Mouse (Mus musculus): ENCODE results near the gene Fcrla. TPM values are rescaled to one million over a fixed set of nuclear protein-coding genes. Genes with fewer than 3 reads are reported as not detected.

The Fcrla gene
- polyA plus RNA-seq, 1 experiment from 2014 or later: not detected

DNA sequence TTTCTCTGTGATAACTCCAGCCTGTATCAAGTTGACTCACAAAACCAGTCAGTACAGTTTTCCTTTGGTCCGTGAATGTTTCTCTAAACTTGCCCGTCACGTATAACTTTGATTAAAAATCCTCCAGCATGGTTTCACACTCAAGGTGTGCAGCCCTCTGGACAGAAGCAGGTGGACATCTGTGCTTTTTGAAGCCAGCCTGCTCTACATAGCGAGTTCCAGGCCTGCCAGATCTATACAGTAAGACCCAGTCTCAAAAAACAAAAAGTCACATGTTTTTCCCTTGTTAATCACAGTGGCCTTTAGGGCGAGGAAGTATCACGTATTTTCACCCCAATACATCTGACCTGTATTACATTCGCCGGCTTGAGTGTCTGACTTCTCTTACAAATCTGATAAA lies 43.0 kb downstream of the Fcrla start:
- H3K4me1 ChIP-seq (ENCODE audit: control insufficient read depth, insufficient read depth, low read length): peaks cover 5% of the 10 kb centered on the region; the same call in 1 of the 2 replicates
- H3K4me2 ChIP-seq: peak overlapping the region; percentile 56
- H3K4me3 ChIP-seq (ENCODE audit: low read depth, low read length): peak overlapping the region; percentile 93
- H3K36me3 ChIP-seq (ENCODE audit: control insufficient read depth, insufficient read depth, low read length): peaks cover under 1% of the 10 kb centered on the region; the same call in 1 of the 2 replicates
- DNase-seq (ENCODE audit: low spot score, missing footprints) (peak; percentile 84), ATAC-seq (ENCODE audit: low FRiP score) (no peak)
- WGBS: 37% methylated on average over 8 of the region's 8 CpGs
- no peak overlapping the region for H3K27ac ChIP-seq (ENCODE audit: low read depth, low read length)
- H3K9ac ChIP-seq (ENCODE audit: low read length): peak overlapping the region; percentile 90
- no peaks in the 10 kb centered on the region for H3K9me3 ChIP-seq (ENCODE audit: control insufficient read depth, low read length)
- H3K27me3 ChIP-seq (ENCODE audit: control insufficient read depth, insufficient read depth, low read length): no peaks in the 10 kb centered on the region

DNA sequence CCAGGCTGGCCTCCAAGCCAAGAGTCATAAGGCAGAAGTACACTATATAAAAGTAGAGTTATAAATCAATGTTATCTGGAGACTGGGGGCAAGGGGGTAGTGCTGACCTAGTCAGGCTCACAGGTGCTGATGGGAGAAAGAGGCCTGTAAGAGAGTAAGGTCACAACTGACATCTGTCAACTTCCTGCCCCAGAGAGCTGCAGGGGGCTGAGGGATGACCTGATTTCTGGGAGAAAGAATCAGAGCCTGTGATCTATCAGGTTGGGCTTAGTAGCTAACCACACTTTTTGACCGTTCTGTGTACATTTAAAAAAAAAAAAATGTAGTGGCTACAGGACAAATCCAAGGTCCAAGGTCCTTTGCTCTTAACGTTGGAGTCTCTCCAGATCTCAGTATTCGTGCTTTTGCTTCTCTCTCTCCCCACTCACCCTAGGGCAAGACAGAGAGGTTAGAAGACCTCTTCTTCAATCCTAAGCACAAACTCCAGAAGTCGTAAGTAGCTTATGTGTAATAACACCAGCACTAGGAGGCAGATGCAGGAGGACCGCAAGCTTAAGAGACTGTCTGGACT lies 44.4 kb downstream of the Fcrla start:
- Histone ChIP-seq H3K27me3 (ENCODE audit: control insufficient read depth, insufficient read depth, low read length) (no peaks in the 10 kb centered on the region), H3K36me3 (ENCODE audit: control insufficient read depth, insufficient read depth, low read length) (peaks cover 5% of the 10 kb centered on the region), H3K4me3 (ENCODE audit: low read depth, low read length) (no peak overlapping the region), H3K9me3 (ENCODE audit: control insufficient read depth, low read length) (no peaks in the 10 kb centered on the region), H3K4me2 (no peak overlapping the region), H3K9ac (ENCODE audit: low read length) (no peak overlapping the region), H3K4me1 (ENCODE audit: control insufficient read depth, insufficient read depth, low read length) (peaks cover 5% of the 10 kb centered on the region; the same call in 1 of the 2 replicates), H3K27ac (ENCODE audit: low read depth, low read length) (no peak overlapping the region)
- DNase-seq (ENCODE audit: low spot score, missing footprints) (no peak), ATAC-seq (ENCODE audit: low FRiP score) (no peak)
- WGBS: 91% methylated on average over 5 of the region's 5 CpGs

DNA sequence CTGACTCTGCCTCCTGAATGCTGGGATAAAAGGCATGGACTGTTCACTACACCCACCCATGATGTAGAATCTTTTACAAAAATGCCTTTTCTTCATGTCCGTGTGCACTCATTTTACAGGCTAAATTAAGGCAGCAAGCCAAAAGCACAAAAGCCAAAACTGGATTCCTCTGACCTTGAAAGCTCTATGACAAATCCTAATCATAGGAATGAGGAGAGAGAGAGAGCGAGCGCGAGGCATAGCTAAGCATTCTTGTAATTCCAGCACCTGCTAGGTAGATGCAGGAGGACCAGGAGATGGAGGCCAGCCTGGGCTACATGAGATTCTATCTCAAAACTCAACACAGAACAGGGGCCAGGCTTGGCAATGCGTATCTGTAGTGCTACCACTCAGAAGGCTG lies 50.5 kb downstream of the Fcrla start:
- Histone ChIP-seq H3K27ac (ENCODE audit: low read depth, low read length) (no peak overlapping the region), H3K27me3 (ENCODE audit: control insufficient read depth, insufficient read depth, low read length) (no peaks in the 10 kb centered on the region), H3K4me1 (ENCODE audit: control insufficient read depth, insufficient read depth, low read length) (no peaks in the 10 kb centered on the region), H3K36me3 (ENCODE audit: control insufficient read depth, insufficient read depth, low read length) (peaks cover 5% of the 10 kb centered on the region), H3K9ac (ENCODE audit: low read length) (no peak overlapping the region), H3K4me2 (no peak overlapping the region), H3K9me3 (ENCODE audit: control insufficient read depth, low read length) (no peaks in the 10 kb centered on the region), H3K4me3 (ENCODE audit: low read depth, low read length) (no peak overlapping the region)
- ATAC-seq (ENCODE audit: low FRiP score) (no peak), DNase-seq (ENCODE audit: low spot score, missing footprints) (no peak)
- WGBS: 93% methylated on average over 5 of the region's 5 CpGs

DNA sequence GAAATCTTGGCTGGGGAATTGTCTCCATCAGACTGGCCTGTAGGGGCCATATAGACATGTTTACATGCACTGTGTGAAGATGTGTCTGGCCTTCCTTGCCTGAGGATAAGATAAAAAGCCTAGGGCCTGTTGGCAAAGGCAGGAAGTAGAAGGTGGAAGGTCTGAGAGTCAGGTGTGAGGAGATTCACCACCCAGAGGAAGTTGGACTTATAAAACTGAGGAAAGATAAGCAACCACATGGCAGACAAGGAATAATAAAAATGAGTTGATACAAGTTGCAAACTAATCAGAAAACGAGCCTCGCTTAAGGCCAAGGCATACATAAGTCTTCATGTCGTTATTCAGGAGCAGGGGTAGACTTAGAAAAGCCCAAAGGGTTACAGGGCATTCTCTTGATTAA lies 51.7 kb downstream of the Fcrla start:
- H3K9ac ChIP-seq (ENCODE audit: low read length): no peak overlapping the region
- H3K4me3 ChIP-seq (ENCODE audit: low read depth, low read length): no peak overlapping the region
- H3K27me3 ChIP-seq (ENCODE audit: control insufficient read depth, insufficient read depth, low read length): no peaks in the 10 kb centered on the region
- H3K4me2 ChIP-seq: no peak overlapping the region
- no peaks in the 10 kb centered on the region for H3K4me1 ChIP-seq (ENCODE audit: control insufficient read depth, insufficient read depth, low read length)
- WGBS: 88% methylated on average over 3 of the region's 3 CpGs
- ATAC-seq (ENCODE audit: low FRiP score) (no peak), DNase-seq (ENCODE audit: low spot score, missing footprints) (no peak)
- H3K27ac ChIP-seq (ENCODE audit: low read depth, low read length): no peak overlapping the region
- H3K9me3 ChIP-seq (ENCODE audit: control insufficient read depth, low read length): no peaks in the 10 kb centered on the region
- H3K36me3 ChIP-seq (ENCODE audit: control insufficient read depth, insufficient read depth, low read length): peaks cover 5% of the 10 kb centered on the region

DNA sequence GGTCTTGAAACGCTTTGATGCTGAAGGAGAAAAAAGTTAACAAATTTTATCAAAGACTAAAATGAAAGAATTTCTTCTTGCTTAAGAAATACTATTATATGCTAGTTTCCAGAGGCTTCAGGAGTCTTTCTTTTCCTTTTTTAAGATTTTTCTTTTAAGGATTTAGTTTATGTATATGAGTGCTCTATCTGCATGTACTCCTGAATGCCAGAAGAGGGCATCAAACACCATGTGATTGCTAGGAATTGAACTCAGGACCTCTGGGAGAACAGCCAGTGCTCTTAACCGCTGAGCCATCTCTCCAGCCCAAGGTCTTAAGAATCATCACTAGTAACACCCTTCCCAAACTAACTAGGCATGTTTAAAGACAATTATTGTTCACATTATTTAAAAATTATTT lies 55.4 kb downstream of the Fcrla start:
- H3K9ac ChIP-seq (ENCODE audit: low read length): no peak overlapping the region
- ATAC-seq (ENCODE audit: low FRiP score) (no peak), DNase-seq (ENCODE audit: low spot score, missing footprints) (no peak)
- H3K36me3 ChIP-seq (ENCODE audit: control insufficient read depth, insufficient read depth, low read length): no peaks in the 10 kb centered on the region
- no peaks in the 10 kb centered on the region for H3K27me3 ChIP-seq (ENCODE audit: control insufficient read depth, insufficient read depth, low read length)
- no peaks in the 10 kb centered on the region for H3K9me3 ChIP-seq (ENCODE audit: control insufficient read depth, low read length)
- H3K27ac ChIP-seq (ENCODE audit: low read depth, low read length): no peak overlapping the region
- WGBS: 94% methylated on average over 2 of the region's 2 CpGs
- H3K4me2 ChIP-seq: no peak overlapping the region
- no peak overlapping the region for H3K4me3 ChIP-seq (ENCODE audit: low read depth, low read length)
- peaks cover 2% of the 10 kb centered on the region for H3K4me1 ChIP-seq (ENCODE audit: control insufficient read depth, insufficient read depth, low read length)

DNA sequence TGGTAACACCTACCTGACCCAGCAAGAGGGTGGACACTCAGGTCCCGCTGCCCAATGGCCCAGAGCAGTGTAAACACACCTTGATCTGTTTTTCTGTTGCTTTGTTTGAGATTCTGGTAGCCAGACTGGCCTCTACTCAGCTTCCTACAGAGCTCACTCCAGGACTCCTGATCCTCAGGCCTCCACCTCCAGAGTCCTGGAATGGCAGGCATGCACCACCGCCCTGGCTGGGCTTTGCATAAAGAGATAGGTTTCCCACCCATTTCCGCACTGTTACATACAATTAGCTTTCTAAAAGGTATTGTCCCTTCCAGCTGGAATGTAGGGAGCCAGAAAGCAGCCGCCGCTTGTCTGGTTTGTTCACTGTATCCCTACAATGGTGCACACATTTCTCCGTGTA lies 56.0 kb downstream of the Fcrla start:
- Histone ChIP-seq H3K4me3 (ENCODE audit: low read depth, low read length) (no peak overlapping the region), H3K36me3 (ENCODE audit: control insufficient read depth, insufficient read depth, low read length) (no peaks in the 10 kb centered on the region), H3K27ac (ENCODE audit: low read depth, low read length) (no peak overlapping the region), H3K27me3 (ENCODE audit: control insufficient read depth, insufficient read depth, low read length) (no peaks in the 10 kb centered on the region), H3K9ac (ENCODE audit: low read length) (no peak overlapping the region), H3K4me2 (no peak overlapping the region), H3K4me1 (ENCODE audit: control insufficient read depth, insufficient read depth, low read length) (peaks cover 6% of the 10 kb centered on the region), H3K9me3 (ENCODE audit: control insufficient read depth, low read length) (no peaks in the 10 kb centered on the region)
- 88% methylated on average over 6 of the region's 6 CpGs for WGBS
- no peak for ATAC-seq (ENCODE audit: low FRiP score)
- no peak for DNase-seq (ENCODE audit: low spot score, missing footprints)

DNA sequence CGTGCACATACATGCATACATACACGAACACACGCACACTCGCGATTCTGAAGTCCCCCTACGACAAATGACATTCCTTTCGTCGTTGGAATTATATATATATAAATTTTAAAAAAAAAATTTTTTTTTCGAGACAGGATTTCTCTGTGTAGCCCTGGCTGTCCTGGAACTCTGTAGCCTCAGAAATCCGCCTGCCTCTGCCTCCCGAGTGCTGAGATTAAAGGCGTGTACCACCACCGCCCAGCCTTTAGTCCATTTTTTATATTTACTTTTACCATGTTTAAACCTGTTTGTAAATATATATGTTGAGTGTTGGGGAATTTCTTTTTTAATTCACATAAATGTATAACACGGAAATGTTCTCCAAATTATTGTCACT lies 58.5 kb downstream of the Fcrla start:
- 19% methylated on average over 14 of the region's 14 CpGs for WGBS
- H3K4me1 ChIP-seq (ENCODE audit: control insufficient read depth, insufficient read depth, low read length): peaks cover 6% of the 10 kb centered on the region
- peak; percentile 86 for DNase-seq (ENCODE audit: low spot score, missing footprints)
- no peaks in the 10 kb centered on the region for H3K9me3 ChIP-seq (ENCODE audit: control insufficient read depth, low read length)
- H3K36me3 ChIP-seq (ENCODE audit: control insufficient read depth, insufficient read depth, low read length): no peaks in the 10 kb centered on the region
- H3K27me3 ChIP-seq (ENCODE audit: control insufficient read depth, insufficient read depth, low read length): no peaks in the 10 kb centered on the region
- H3K27ac ChIP-seq (ENCODE audit: low read depth, low read length): no peak overlapping the region
- H3K9ac ChIP-seq (ENCODE audit: low read length): peak overlapping the region; percentile 46
- peak overlapping the region; percentile 52 for H3K4me2 ChIP-seq
- peak; percentile 58 for ATAC-seq (ENCODE audit: low FRiP score)
- peak overlapping the region; percentile 77 for H3K4me3 ChIP-seq (ENCODE audit: low read depth, low read length)

DNA sequence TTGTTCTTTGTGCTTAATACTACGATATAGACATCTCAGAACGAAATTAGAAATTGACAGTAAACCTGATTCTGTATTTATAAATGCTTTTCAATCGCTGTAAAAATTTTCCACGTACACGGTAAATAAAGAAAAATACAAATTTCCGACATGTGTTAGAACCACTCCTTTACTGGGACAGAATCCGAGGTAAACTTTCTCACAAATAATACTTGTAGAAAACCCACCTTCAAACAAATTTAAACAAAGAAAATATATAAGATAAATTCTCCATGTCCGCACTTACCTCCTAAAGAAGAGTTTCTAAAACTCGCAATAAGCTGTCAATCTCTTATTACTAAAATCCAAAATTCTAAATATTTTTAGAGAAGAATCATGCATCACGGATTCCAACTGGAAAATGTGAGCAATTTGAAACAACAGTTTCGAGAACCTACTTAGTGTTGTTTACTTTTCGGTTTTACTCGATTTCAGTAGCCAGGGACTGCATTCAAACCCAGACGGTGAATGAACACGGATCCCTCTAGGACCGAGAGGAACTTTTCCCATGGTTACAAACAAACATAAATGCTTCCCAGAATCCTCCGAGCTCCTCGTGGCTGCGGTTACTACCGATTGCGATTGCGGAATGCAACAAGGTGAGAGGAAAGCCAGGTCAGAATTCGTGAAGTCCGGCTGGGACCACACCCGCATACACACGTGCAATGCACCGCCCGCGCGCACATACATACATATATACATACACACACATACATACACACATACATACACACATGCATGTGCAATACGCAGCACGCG lies 59.1 kb downstream of the Fcrla start:
- Histone ChIP-seq H3K27me3 (ENCODE audit: control insufficient read depth, insufficient read depth, low read length) (no peaks in the 10 kb centered on the region), H3K9ac (ENCODE audit: low read length) (peak overlapping the region; percentile 46), H3K36me3 (ENCODE audit: control insufficient read depth, insufficient read depth, low read length) (no peaks in the 10 kb centered on the region), H3K4me3 (ENCODE audit: low read depth, low read length) (peak overlapping the region; percentile 77), H3K4me1 (ENCODE audit: control insufficient read depth, insufficient read depth, low read length) (peaks cover 6% of the 10 kb centered on the region), H3K9me3 (ENCODE audit: control insufficient read depth, low read length) (no peaks in the 10 kb centered on the region), H3K27ac (ENCODE audit: low read depth, low read length) (no peak overlapping the region), H3K4me2 (peak overlapping the region; percentile 52)
- WGBS: 2% methylated on average over 33 of the region's 33 CpGs
- peak; percentile 87 for ATAC-seq (ENCODE audit: low FRiP score)
- peak; percentile 98 for DNase-seq (ENCODE audit: low spot score, missing footprints)

DNA sequence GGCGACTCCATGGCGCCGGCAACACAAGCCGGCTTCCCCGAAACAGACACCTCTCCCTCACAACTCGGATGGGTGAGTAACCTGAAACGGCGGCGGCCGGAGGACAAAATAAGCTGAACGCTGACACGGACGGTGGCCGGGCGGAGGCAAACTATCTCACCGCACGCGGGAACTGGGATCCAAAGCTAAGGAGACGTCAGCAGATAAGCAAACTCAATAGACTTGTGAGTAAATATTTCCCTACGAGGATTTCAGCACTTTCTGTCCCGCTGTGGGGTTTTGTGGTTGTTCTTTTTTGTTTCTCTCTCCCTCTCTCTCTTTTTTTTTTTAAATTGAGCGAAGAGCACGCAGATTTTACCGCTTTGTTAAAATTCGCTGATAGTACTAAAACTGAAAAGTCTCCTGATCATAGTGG lies 59.7 kb downstream of the Fcrla start, which contains the start of gene Atf6:
Gene Atf6 (minus strand): TSS at position 81 of the 415 bp plus-strand sequence.
- Histone ChIP-seq H3K4me1 (ENCODE audit: control insufficient read depth, insufficient read depth, low read length) (peaks cover 6% of the 10 kb centered on the region), H3K27me3 (ENCODE audit: control insufficient read depth, insufficient read depth, low read length) (no peaks in the 10 kb centered on the region), H3K9me3 (ENCODE audit: control insufficient read depth, low read length) (no peaks in the 10 kb centered on the region), H3K4me2 (peak within 1 kb of the TSS; percentile 61), H3K27ac (ENCODE audit: low read depth, low read length) (no peak within 1 kb of the TSS), H3K36me3 (ENCODE audit: control insufficient read depth, insufficient read depth, low read length) (no peaks in the 10 kb centered on the region), H3K9ac (ENCODE audit: low read length) (peak within 1 kb of the TSS; percentile 74), H3K4me3 (ENCODE audit: low read depth, low read length) (peak within 1 kb of the TSS; percentile 77)
- DNase-seq (ENCODE audit: low spot score, missing footprints) (peak; percentile 100), ATAC-seq (ENCODE audit: low FRiP score) (peak; percentile 81)
- under 1% methylated on average over 25 of the region's 25 CpGs for WGBS
